Mouse (Mus musculus): ENCODE data around the gene Snx4.

The Snx4 gene

DNA sequence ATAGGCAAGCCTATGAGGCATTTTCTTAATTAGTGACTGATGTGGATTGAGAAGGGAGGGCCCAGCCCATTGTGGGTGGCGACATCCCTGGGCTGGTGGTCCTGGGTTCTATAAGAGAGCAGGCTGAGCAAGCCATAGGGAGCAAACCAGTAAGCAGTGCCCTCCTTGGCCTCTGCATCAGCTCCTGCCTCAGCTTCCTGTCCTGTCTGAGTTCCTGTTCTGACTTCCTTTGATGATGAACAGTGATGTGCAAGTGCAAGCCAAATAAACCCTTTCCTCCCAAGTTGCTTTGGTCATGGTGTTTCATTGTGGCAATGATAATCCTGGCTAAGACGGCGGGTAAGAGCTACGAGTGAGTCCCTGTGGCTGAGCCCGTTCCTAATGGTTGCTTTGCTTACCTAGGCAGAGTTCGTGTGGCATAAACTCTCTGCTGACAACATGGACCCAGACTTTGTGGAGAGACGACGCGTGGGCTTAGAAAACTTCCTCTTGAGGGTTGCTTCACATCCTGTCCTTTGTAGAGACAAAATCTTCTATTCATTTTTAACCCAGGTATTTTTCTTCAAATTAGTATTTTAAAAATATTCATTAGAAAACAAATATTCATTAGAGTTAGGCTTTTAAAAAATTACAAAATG lies 16.5 kb downstream of the Snx4 start:
- in situ Hi-C loops (cut with MboI; ENCODE audit: unreplicated experiment in 2 of 2), result no loop called here

DNA sequence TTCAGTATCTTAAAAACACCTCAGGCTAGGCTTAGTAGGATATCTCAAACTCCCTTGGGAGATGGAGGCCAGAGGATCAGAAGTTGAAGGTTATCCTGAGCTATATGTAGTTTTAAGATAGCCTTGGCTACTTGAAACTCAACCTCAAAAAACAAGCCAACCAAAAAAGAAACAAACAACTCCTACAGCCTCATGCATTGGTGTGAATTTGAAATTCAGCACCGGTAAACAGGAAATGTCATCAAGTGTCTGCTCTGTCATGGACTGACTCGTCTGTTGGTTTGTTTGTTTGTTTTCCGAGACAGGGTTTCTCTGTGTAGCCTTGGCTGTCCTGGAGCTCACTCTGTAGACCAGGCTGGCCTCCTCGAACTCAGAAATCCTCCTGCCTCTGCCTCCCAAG lies 20.6 kb downstream of the Snx4 start:
- in situ Hi-C loops (cut with MboI; ENCODE audit: unreplicated experiment in 2 of 2), result no loop called here

DNA sequence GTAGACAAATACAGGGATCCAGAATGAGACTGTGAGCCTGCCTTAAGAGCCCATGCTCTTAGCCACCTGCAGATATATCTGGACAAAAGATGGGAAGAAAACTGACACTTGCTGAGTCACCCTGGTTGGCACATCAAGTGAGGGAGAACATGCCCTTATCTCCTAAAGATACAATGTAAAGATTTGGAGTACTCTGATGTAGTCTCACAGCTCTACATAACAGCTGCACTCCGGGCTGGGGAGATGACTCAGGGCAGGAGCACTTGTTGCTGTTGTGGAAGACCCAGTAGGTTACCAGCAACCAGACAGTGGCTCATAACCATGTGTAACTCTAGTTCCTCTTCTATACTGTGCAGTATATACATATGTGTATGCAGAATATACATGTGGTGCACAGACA lies 31.8 kb downstream of the Snx4 start:
- in situ Hi-C loops (cut with MboI; ENCODE audit: unreplicated experiment in 2 of 2), result no loop called here

DNA sequence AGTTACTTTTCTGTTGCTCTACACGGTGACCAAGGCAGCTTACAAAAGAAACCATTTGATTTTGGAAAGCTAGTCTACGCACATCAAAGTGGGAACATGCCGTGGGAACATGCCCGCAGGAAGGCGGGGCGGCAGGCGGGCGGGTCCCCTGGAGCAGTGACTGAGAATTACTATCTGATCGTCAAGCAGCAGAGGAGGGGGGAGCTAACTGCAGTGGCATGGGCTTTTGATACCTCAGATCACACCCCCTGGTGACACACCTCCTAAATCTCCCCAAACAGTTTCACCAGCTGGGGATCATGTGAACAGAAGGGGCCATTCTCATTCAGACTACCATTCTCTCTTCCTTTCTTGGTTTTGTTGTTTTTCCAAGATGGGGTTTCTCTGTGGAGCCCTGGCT lies 37.3 kb downstream of the Snx4 start:
- in situ Hi-C loops (cut with MboI; ENCODE audit: unreplicated experiment in 2 of 2), result no loop called here

DNA sequence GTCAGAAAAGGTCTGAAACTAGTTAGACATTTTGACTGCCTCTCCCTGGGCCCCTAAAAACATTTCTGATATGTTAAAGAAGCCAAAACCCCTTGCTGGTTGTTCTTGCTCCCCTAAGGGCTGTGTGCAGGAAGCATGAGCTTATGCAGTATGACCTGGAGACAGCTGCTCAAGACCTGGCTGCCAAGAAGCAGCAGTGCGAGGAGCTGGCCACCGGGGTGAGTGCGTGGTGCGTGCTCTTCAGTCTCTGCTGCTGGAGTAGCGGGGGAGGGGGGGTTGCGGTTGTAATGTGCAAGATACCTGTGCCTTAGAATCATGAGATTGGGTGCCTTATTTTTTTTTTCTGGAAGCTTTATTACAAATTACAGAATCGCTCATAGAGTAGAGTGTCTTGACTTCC lies 38.7 kb downstream of the Snx4 start:
- in situ Hi-C loops (cut with MboI; ENCODE audit: unreplicated experiment in 2 of 2), result no loop called here

DNA sequence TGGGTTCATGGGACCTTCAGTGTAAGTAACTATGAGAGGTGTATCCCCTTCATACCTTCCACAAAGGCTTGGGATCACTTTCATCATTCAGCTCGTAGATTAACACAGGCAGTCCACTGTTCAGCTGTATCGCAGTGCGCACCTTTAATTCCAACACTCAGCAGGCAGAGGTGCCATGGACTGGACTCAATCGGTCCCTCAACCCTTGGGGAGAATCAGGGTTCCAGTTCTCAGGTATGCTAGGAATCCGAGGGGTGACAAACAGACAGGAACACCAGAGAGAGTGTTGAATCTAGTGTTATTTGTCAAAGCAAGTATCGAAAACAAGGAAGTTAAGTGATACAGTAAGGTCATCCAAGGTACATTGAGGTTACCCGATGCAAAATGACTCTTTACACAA lies 41.0 kb downstream of the Snx4 start:
- in situ Hi-C loops (cut with MboI; ENCODE audit: unreplicated experiment in 2 of 2), result no loop called here

DNA sequence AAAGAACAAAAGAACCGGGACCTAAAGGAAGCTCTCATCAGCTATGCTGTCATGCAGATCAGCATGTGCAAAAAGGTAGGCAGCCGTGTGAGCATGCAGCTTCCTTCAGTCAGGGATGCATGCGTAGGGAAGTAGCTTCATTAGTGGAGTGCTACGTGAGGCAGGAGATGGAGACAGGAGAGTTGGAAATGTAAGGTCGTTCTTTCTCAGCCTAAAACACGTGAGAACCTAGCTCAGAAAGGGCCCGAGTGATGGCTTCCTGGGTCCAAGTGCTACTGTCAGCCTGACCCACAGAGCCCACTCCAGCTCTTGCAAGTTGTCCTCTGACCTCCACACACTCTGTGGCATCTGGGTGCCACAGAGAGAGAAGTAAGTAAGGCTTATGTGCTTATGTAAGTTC lies 43.4 kb downstream of the Snx4 start:
- in situ Hi-C loops (cut with MboI; ENCODE audit: unreplicated experiment in 2 of 2), result no loop called here

DNA sequence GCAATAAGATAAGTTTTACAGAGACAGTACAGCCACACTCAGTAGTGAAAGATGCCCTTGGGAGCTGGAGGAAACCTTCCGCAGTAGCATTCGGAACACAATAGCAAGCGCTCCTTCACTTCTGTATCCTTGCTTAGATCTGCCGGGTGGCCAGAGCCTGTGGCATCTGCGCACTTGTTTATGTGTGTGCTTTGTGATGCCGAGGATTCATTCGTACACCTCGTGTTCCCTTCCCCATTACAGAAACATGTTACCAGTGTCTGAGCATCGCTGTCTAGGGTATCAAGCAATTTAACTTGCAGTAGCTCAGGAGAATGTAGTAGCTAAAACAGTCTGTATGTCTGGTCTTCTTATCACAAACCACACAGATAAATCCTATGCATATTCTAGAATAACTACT lies 44.1 kb downstream of the Snx4 start:
- in situ Hi-C loops (cut with MboI; ENCODE audit: unreplicated experiment in 2 of 2), result no loop called here

DNA sequence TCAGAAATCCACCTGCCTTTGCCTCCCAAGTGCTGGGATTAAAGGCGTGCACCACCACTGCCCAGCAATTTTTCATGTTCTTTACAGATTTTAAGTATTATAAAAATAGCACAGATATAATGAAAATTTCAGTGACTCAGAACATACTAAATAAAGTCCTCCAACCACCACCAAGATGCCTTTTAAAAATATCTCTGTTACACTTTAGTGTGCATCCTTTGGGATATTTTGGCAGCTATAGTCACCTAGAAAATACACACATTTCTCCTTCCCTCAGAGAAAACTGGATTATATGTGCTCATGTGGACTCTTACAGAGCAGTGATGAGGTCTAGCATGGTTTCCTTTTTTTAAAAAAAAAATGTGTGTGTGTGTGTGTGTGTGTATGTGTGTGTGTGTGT lies 46.3 kb downstream of the Snx4 start:
- in situ Hi-C loops (cut with MboI; ENCODE audit: unreplicated experiment in 2 of 2), result no loop called here

DNA sequence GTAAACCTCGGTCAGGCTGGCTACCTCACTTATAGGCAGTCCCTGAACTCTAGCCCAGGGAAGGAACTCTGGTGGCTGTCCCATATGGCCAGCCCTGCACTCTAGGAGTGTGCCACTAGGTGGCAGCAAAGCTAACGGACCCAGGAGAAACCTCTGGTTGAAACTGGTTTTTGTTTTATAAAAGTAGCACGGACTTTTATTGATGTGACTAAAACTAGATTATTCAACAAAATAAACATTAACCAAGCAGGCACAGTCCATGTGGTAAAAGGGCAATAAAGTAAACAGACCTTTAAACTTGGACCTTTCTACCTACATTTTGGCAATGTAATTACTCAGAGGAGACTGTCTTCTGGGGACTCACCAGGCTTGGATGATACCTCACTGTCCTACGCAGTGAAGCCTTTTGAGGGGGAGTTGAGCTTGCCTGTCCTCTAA lies 55.4 kb downstream of the Snx4 start:
- in situ Hi-C loops (cut with MboI; ENCODE audit: unreplicated experiment in 2 of 2), result loop anchor here (5.0 to 25.0 kb wide), 5 partner anchors 431 to 808 kb away; no protein-coding TSS in a partner anchor

DNA sequence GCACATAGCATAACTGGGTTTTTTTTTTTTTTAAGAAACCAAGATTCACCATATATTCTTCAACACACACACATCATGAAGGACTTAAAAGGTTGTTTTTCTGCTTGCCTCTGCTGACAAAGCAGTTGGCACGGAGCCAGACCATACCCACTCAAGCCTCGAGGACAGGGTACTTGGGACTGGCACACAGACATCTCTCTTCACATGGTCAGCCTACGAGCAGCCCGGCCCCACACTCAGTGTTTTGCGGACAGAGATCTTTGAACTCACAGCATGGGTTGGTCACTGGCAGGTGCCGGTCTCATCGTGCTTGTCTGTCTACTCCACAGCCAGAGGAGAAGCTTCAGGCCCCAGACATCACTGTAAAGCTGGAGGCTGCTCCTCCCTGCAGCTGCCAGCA lies 56.5 kb downstream of the Snx4 start:
- in situ Hi-C loops (cut with MboI; ENCODE audit: unreplicated experiment in 2 of 2), result loop anchor here (5.0 to 25.0 kb wide), 5 partner anchors 430 to 807 kb away; no protein-coding TSS in a partner anchor

DNA sequence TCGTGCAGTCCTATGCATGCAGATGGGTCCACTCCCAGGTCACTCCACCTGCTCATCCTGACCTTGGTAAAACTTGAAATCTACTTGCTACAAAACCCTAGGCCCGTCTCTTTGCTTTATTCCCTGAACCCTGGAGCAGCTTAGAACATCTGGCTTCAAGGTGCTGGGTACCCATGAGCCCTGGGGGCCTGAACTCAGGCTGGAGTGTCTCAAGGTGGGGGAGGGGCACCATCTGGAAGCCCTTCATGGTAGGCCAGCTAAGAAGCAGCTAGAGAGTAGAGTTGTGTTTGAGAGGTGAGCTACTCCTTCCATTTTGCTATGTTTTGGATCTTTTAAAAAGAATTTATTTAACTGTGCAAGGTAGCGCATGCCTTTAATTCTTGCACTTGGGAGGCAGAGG lies 57.8 kb downstream of the Snx4 start:
- in situ Hi-C loops (cut with MboI; ENCODE audit: unreplicated experiment in 2 of 2), result loop anchor here (5.0 to 25.0 kb wide), 5 partner anchors 428 to 806 kb away; no protein-coding TSS in a partner anchor

DNA sequence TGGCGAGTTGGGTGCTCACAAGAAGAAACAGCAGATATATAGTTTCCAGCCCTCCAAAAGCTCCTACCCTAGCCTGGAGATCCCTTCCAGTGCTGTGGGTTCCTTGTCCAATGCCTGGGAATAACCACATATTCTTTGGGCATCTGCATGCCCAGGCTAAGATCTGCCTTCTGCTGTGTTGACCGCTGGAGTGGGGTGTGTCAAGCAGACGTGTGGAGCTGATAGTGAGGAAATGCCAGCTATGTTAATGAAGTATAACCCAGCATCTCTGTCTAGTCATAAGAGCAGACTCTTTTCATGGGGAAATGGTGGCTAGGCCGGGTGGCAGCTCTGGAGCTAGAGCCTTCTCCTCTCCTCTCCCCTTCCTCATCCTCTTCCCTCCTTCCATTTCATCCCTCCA lies 64.4 kb downstream of the Snx4 start:
- in situ Hi-C loops (cut with MboI; ENCODE audit: unreplicated experiment in 2 of 2), result loop anchor here in 1 of 2 experiments (10.0 to 25.0 kb wide), 2 partner anchors 489 to 797 kb away; no protein-coding TSS in a partner anchor

DNA sequence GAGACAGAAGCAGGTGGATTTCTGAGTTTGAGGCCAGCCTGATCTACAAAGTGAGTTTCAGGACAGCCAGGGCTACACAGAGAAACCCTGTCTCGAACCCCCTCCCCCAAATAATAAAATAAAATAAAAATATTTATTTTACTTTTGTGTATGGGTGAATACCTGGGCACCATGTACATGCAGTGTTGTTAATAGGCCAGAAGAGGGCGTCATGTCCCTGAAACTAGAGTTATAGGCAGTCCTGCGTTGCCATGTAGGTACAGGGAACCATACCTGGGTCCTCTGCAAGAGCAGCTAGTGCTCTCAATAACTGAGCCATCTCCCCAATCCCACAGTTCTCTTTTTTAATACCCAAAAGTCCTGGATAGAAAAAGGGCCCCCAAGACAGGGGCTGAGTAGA lies 66.4 kb downstream of the Snx4 start:
- in situ Hi-C loops (cut with MboI; ENCODE audit: unreplicated experiment in 2 of 2), result loop anchor here in 1 of 2 experiments (10.0 to 25.0 kb wide), 2 partner anchors 487 to 795 kb away; no protein-coding TSS in a partner anchor

DNA sequence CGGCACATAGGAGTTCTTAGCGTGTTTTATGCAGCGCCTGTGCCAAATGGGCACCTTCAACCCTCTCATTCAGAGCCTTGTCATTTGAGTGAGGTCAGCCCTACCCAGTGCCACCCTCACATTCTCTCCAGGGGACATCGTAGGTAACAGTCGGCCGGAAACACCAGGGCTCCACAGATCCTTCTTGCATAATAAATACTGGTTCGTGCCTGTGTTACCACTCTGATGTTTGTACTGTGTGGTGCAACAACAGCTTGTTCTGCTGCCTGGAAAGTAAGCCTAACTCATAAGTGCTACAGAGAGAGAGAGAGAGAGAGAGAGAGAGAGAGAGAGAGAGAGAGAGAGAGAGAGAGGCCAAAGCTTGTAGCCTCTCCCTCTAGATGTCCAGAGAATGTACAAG lies 66.8 kb downstream of the Snx4 start:
- in situ Hi-C loops (cut with MboI; ENCODE audit: unreplicated experiment in 2 of 2), result loop anchor here in 1 of 2 experiments (10.0 to 25.0 kb wide), 2 partner anchors 487 to 794 kb away; no protein-coding TSS in a partner anchor

DNA sequence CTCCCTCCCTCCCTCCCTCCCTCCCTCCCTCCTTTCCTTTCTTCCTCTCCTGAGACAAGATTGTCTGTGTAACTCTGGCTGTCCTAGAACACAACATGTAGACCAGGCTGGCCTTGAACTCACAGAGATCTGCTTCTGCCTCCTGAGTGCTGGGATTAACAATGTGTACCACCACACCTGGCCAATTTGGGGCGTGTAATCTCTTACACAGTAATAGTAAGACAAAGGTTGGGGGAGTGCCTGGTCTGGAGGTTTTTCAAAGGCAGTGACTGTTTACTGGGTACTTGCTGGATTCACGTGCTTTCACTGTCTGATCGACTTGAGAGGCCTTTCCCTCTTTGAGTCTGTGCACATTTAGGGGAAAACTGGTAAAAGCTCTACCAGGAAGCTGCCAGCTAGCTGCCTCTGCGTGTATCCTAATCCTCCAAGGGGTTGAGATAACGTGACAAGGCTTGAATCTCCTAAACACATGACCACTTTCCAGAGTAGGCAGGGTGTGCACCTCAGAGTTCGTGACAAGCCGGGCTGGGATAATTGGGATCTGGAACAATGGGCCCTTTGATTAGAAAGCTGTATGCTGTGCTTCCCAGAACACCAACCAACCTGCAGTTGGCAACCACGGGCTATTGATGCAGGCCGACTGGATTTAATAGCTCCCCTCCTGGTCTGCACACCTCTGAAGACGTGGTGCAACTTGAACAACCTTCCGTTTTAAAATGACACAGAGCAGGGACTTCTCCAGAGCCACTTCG lies 74.6 kb downstream of the Snx4 start:
- in situ Hi-C loops (cut with MboI; ENCODE audit: unreplicated experiment in 2 of 2), result no loop called here

DNA sequence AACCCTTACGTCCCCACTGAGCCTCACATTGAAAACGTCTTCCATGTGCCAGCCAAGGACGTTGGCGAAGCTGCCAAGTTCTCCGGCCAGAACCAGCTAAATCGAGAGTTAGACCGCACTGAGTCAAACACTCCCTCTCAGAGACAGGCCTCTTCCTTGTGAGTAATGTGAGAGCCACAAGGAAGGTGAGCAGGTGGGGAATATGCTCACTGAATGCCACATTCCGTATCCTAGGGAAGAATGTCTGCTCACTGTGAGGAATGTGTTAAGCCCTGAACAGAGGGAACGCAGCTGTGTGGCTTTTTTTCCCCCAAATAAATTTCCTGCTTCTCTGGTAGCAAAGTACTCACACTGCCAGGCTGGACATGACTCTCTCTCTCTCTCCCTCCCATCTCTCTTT lies 75.3 kb downstream of the Snx4 start:
- in situ Hi-C loops (cut with MboI; ENCODE audit: unreplicated experiment in 2 of 2), result no loop called here

DNA sequence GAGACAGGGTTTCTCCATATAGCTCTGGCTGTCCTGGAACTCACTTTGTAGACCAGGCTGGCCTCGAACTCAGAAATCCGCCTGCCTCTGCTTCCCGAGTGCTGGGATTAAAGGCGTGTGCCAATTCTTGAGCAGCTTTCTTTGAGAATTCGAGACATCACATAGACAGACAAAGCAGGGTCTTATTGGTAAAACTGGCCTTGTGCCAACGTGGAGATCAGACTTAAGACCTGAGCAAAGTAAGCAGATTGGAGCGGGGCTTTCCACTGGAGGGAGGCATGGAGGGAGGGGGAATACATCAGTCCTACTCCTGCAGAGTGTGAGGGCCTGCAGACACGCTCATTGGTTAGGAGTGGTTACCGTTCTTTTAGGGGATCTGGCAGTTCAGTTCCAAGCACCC lies 75.9 kb downstream of the Snx4 start:
- in situ Hi-C loops (cut with MboI; ENCODE audit: unreplicated experiment in 2 of 2), result no loop called here

DNA sequence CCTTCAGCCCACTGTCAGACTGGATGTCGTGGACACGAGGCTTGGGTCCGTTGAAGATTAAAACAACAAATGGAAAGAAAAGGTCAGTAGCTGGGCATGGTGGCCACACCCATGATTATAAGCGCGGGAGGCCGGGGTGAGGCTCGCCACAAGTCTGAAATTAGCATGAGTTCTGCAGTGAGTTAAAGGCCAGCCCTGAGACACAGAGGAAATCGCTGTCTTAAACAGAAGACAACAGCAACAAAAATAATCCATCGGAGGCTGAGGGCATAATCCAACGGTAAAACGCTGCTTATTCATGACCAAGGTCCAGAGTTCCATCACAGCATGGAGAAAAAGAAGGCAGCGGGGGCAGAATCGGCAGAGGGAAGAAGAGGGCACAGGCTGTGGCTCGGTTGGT lies 81.8 kb downstream of the Snx4 start:
- in situ Hi-C loops (cut with MboI; ENCODE audit: unreplicated experiment in 2 of 2), result no loop called here

DNA sequence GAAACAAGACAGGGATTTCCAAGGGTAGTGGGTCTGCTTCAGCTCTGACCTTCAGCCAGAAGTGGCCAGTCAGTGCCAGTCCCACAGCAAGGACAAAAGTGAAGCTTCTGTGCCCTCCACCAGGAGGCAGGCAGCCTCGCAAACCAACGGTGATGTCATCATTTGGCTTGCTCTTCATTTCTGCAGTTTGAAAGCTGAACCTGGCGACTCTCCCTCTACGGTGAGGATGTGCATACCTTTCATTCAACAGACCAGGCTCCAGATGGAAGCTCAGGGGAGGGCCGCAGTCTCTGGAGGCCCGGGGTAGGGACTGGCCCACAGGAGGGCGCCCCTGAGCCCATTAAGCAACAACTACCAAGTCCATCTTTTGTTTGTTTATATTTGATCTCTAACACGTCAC lies 85.9 kb downstream of the Snx4 start:
- in situ Hi-C loops (cut with MboI; ENCODE audit: unreplicated experiment in 2 of 2), result no loop called here

DNA sequence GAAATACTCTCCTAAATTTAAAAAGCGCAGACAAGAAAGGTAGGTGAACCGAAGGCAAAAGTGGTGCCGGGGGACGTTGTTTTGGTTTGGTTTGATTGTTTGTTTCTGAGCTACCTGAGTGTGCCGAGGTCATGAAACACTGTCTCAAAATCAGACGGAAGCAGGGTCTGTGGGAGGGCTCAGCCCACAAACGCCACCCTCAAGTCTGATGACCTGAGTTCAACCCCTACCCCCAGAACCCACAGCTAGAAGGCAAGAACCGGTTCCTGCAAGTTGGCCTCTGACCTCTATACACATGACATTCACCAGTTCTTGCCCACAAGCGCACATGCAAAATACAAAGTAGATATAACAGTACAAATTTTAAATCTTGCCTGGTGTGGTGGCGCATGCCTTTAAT lies 86.4 kb downstream of the Snx4 start:
- in situ Hi-C loops (cut with MboI; ENCODE audit: unreplicated experiment in 2 of 2), result no loop called here

DNA sequence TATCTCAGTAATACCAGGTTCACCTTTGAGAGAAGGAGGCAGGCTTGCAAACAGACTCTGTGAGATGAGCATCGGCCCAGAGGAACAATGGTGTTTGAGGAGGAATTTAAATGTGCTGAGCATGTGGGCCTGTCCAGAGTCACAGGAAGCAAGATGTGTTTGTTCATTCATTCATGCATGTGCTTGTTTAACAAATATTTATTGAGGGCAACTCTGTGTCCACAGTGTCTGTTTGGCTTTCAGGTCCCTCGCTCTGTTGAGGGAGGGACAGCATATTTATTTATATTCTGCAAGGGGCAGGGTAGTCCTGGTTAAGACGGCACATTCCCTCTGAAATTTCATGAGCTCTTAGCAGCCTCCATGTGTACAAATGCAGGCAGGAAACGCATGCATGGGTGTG lies 87.2 kb downstream of the Snx4 start:
- in situ Hi-C loops (cut with MboI; ENCODE audit: unreplicated experiment in 2 of 2), result no loop called here

All from v-Abl transformed pro-B cells (cell line).